In genomic region chr5:136584676-136585285, GRCm38 (mm10) we compare ENCODE assay signal across 13 mouse cellular contexts. TPM values are rescaled to one million over a fixed set of nuclear protein-coding genes. Genes with fewer than 3 reads are reported as not detected.
DNase-seq lines count a peak whose midpoint lies in the region; ATAC-seq and TF ChIP-seq lines count a peak whose summit lies in the region.
"Had no signal": no experiment of that assay in that cellular context is flagged by ENCODE, and none has a peak within 500 bp of the region (broad histone marks: within the 10 kb centered on the region; RNA-seq: fewer than 3 reads in every experiment).

No protein-coding gene starts in this region.

- H3K36me3 ChIP-seq in kidney, adult 2 months (ENCODE audit: control insufficient read depth, insufficient read depth, low read length): no peaks in the 10 kb centered on the region
- H3K36me3 ChIP-seq in heart, adult 2 months (ENCODE audit: control insufficient read depth, insufficient read depth, low read length): no peaks in the 10 kb centered on the region
- H3K36me3 ChIP-seq: forebrain, embryonic 15.5 days had no signal

- H3K79me2 ChIP-seq in heart, adult 2 months (replicated peaks; ENCODE audit: control insufficient read depth, insufficient read depth, low read length): no peaks in the 10 kb centered on the region

- WGBS in kidney, adult 2 months: 15% methylated on average over 4 of the region's 4 CpGs
- WGBS in heart, adult 2 months: 24% methylated on average over 4 of the region's 4 CpGs

- TF ChIP-seq POLR2A in kidney, adult 2 months (IDR thresholded peaks at IDR 0.05; ENCODE audit: low read depth, low read length): no peak
- no peak for TF ChIP-seq POLR2A in heart, adult 2 months (IDR thresholded peaks at IDR 0.05; ENCODE audit: insufficient read depth, low read depth, low read length)

- peak; percentile 65 for DNase-seq in ES-CJ7 (ENCODE audit: low read depth, low spot score)
- peak; percentile 72 for DNase-seq in ZHBTc4 (ENCODE audit: low read depth, low spot score)
- peak; percentile 39 for DNase-seq in kidney, adult 2 months
- DNase-seq in kidney, postnatal 25 days: peak; percentile 21 to 63
- no peak for DNase-seq in adrenal gland, adult 18-20 months (ENCODE audit: low spot score in 2 of 2)
- DNase-seq in heart, adult 9 months (ENCODE audit: low spot score in 2 of 2): no peak
- no peak for DNase-seq in heart, adult 2 months
- DNase-seq: adrenal gland, postnatal 10 days; cerebellum, adult 8-10 months; embryo, embryonic 11 days; retina, postnatal 1 day had no signal

- no peak overlapping the region for H3K4me3 ChIP-seq in kidney, adult 2 months (ENCODE audit: insufficient read depth, low read depth, low read length)
- H3K4me3 ChIP-seq in heart, adult 2 months: no peak overlapping the region
- H3K4me3 ChIP-seq: forebrain, embryonic 15.5 days had no signal

- peaks cover 10% of the 10 kb centered on the region for H3K4me1 ChIP-seq in kidney, adult 2 months (ENCODE audit: control insufficient read depth, insufficient read depth, low read length)
- H3K4me1 ChIP-seq in heart, adult 2 months (ENCODE audit: control insufficient read depth, insufficient read depth, low read length): no peaks in the 10 kb centered on the region; the same call in 1 of the 2 replicates
- H3K4me1 ChIP-seq: forebrain, embryonic 15.5 days had no signal

- ATAC-seq in megakaryocyte-erythroid progenitor cell, adult 5-6 weeks (replicated peaks; ENCODE audit: low FRiP score, low TSS enrichment, poor library complexity, severe bottlenecking): no peak
- ATAC-seq: forebrain, embryonic 15.5 days had no signal

- no peak for TF ChIP-seq CTCF in kidney, adult 2 months (conservative IDR thresholded peaks at IDR 0.05; ENCODE audit: insufficient read depth, insufficient read length, low read depth, low read length)
- no peak for TF ChIP-seq CTCF in heart, adult 2 months (IDR thresholded peaks at IDR 0.05)

- TF ChIP-seq EP300 in heart, adult 2 months (IDR thresholded peaks at IDR 0.05; ENCODE audit: insufficient read depth, low read depth, low read length): no peak

- intact Hi-C loops in heart, adult 2 months (cut with DNase I): no loop called here

- H3K9ac ChIP-seq in heart, adult 2 months (ENCODE audit: low read depth, low read length): no peak overlapping the region
- H3K9ac ChIP-seq: forebrain, embryonic 15.5 days had no signal

- H3K27ac ChIP-seq in kidney, adult 2 months (ENCODE audit: insufficient read depth, low read depth, low read length): no peak overlapping the region
- no peak overlapping the region for H3K27ac ChIP-seq in heart, adult 2 months
- H3K27ac ChIP-seq: forebrain, embryonic 15.5 days had no signal

- H3K27me3 ChIP-seq in kidney, adult 2 months (replicated peaks; ENCODE audit: control insufficient read depth, insufficient read depth, low read length): no peaks in the 10 kb centered on the region; the same call in 1 of the 2 replicates
- peaks cover 3% of the 10 kb centered on the region; the same call in 1 of the 2 replicates for H3K27me3 ChIP-seq in heart, adult 2 months (ENCODE audit: control insufficient read depth, insufficient read depth, low read length)

RNA-seq across cellular contexts. Expression of gene Cux1, which starts 17.5 kb away (rescaled TPM):
- 126 and 136 TPM in 2 replicates for polyA plus RNA-seq in kidney, adult 2 months (2012; rRNA removed)
- 10 to 100 TPM; 92.3 to 95.1 TPM for total RNA-seq in adrenal gland, adult 18-20 months (2021)
- 105 and 126 TPM in 2 replicates for total RNA-seq in megakaryocyte-erythroid progenitor cell, adult 5-6 weeks (2014; fragmentation: Nextera tagmentation)
- 97.0 and 146 TPM in 2 replicates for total RNA-seq in megakaryocyte-erythroid progenitor cell, adult 5-6 weeks (2017)
- total RNA-seq in heart, adult 2 months (2021): 100 to 1,000 TPM in 1 of 2 experiments, 10 to 100 TPM in 1; 85.8 to 101 TPM
- polyA plus RNA-seq in heart, adult 2 months (2012; rRNA removed): 46.8 and 65.3 TPM in 2 replicates

Comparison
In these comparisons a context has a peak if more than half of its experiments do, and no peak if none do; other contexts are left out.
1. DNase-seq: peak in ES-CJ7 (single experiment), ZHBTc4 (single experiment), kidney, adult 2 months (single experiment) and kidney, postnatal 25 days (2 of 2); none in adrenal gland, adult 18-20 months (0 of 2), heart, adult 9 months (0 of 2) and heart, adult 2 months (0 of 2).